Mouse (Mus musculus): Measurements from ENCODE around the gene Ppara.

Gene Ppara

DNA sequence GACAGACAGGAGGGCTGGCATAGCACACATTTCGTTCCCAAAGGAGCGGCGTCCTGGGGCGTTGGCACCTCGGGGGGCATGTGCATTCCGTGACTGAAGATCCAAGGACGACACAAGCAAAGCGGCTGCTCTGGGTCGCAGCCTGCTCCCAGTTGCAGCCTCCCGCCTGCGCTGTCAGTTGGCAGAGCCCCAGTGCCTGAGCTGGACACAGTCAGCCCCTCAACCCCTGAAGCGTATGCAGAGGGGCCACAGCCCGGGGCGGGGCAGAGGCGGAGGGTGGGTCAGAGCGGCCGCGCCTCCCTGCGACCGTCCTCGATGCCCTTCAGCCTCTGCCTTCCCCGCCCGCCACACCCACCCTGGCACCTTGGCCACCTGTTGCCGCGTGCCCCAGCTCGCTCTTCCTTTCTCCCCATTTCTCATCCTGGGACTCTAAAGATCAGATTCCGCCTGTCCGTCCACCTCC lies at the start of gene Ppara:
Gene Ppara (plus strand): TSS at position 413 of the 463 bp plus-strand sequence.
- DNase-seq (ENCODE audit: low spot score), result no peak

DNA sequence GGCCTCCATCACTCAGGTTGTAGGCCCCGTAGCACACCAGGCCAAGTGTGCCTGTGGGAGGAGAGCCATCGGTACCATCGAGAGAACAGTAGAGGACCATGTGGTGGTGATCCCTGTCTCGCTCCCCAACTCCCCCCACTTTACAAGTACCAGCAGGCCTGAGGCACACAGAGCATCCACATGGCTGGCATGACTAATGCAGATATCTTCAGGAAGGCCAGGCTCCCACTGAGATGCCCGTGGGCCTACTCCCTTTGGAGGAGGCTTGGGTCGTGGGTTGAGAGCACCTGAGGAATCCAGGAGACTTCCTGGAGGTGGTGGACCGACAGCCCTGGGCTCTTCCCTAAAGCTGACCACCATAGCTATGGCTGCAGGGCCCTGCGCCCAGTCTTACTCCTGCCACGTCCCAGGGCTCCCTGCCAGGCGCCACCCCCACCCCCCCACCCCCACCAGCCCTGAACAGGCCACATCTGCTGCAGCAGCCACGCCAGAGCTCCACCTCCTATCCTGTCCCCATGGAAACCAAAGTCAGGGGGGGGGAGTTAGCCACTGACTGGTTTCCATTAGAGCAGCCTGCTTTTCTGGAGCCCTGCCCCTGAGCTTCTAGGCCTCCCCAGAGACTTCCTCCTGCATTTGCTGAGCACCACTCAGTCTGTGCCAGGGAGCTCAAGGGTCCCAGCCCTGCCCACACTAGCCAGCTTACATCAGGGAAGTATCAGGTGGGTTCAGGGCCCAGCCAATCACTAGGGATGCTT lies 48.0 kb upstream of the Ppara start:
- no peak for DNase-seq (ENCODE audit: low spot score)

DNA sequence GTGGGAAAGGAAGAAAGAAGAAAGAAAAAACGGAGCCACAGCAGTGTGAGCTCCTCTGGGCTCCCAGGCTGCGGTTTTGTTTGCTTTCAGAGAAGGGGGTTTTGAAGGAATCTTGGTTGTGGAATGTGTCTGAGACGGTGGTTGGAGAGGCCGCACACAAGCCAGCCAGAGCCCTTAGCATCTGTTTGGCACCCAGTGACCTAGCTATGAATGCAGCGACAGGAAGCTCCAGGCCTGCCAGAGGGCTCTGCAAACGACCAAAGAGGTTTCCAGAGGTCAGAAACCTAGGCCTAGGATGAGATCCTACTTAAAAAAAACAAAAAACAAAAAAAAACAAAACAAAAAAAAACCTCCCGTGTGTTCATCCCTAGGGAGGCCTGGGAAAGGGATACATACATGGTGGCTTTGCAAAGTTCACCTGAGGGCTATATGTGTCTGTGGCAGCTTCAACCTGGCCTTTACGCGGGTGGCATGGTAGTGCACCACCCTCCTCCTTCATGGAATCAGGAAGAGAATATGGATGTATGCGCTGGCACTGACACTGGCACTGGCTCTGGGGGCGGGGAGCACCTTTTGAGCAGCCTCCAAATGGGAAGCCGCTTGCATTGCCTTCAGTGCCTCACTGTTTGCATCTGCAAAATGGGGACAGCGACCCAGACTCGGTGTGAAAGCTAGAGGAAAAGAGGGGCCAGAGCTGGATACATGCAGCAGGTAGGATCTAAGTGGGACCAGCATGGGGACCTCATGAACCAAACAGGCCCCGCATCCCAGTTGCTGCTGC lies 47.0 kb upstream of the Ppara start:
- DNase-seq (ENCODE audit: low spot score), result no peak

DNA sequence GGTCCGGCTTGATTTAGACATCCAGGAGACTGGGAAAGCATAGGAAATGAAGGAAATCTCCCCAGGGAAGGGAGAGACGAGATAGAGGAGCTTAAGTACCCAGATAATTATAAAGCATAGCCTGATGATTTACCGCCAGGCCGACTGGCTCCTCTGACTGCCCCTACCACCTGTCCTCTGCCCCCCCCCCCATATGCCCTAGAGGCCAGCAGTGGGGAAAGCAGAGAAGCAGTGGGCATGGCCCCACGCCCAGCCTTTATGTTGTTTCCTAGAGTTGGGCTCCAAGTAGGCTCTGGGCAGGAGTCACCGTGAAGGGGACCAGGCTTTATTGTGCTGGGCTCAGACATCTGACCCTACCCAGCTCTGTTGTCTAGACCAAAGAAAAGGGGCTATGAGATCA lies 46.0 kb upstream of the Ppara start:
- DNase-seq (ENCODE audit: low spot score), result no peak

DNA sequence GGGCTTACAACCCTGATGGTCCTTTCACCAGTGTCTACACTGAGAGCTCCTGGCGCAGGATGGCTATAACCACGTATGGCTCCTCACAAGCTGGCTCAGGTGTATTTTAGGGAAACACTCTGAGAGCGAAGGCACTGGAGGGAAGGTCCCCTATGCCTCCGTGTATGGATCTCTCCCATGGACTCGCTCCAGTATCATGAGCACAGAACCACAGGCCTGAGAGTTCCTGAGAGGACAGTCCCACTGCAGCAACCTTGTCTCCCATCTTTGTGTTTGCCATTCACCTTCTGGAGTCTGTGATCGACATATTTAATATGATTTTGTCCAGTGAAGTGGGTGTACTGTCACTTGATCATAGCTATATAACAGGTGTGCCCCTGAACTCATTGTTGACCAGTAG lies 45.3 kb upstream of the Ppara start:
- no peak for DNase-seq (ENCODE audit: low spot score)

DNA sequence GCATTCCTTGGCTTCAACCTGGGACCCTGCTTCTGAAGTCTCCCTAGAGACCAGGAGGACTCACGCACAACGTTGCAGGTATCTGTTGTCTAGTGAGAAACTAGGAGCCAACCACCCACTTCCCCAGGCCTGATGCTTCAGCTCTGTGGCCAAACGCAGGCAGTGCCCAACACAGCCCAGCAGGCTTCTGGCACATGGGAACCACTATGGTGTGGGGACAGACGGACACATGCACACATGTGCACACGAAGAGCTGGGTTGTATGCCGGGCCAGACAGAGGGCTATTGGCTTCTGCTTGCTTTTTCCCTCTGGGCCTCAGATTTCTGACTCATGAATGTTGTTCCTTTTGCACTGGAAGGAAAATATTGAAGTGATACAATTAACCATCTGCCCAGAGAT lies 44.7 kb upstream of the Ppara start:
- no peak for DNase-seq (ENCODE audit: low spot score)

DNA sequence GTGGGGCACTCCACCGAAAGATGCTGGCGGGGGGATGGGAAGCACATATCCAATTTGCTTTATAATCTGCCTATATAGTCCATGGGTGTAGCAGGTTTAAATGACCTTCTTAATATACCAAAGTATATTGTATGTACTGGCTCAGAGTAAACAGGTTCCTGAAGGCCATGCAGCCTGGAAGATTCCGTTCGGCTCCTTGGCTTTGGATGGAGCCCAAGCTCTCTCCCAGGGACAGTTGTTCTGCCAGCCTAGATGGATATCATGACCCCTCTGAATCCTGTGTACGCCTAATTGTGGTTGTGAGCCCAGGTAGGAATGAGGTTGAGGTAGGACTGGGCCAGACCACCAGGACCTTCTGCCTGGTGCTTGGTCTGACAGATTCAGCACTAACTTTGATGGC lies 43.9 kb upstream of the Ppara start:
- no peak for DNase-seq (ENCODE audit: low spot score)

DNA sequence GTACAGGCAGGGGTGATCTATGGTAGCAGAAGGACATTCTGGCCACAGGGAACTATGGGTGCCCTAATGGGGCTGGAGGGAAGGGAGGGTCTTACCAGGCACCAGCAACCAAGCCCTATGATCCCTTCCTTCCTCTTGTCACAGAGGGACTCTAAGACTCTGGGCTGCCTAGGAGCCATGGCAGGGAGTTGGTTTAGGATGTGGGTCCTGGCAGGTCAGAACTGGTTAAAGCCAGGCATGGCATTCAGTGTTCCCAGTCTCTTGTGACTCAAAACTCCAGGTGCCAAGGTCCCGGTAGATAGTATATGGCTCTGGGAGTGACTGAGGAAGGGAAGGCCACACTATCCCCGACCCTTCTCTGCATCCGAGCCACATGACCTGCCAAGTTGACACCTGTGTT lies 41.7 kb upstream of the Ppara start:
- DNase-seq (ENCODE audit: low spot score), result no peak

DNA sequence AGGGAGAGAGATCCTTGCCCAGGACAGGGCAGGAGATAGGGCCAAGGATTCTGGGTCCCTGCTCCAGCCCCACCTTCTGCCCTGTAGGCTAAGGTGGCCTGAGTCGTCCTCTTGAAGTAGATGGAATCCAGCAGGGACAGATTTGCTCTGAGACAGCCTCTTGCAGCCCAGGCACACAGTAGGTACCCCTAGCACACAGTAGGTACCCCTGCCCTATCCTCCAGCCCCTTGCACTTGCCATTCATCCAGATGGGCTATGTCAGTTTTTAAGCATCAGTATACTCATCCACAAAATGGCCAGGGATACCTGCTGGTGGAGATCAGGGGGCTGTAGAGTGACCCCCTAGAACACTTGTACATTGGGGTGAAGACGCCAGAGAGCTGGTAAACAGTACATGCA lies 41.0 kb upstream of the Ppara start:
- no peak for DNase-seq (ENCODE audit: low spot score)

DNA sequence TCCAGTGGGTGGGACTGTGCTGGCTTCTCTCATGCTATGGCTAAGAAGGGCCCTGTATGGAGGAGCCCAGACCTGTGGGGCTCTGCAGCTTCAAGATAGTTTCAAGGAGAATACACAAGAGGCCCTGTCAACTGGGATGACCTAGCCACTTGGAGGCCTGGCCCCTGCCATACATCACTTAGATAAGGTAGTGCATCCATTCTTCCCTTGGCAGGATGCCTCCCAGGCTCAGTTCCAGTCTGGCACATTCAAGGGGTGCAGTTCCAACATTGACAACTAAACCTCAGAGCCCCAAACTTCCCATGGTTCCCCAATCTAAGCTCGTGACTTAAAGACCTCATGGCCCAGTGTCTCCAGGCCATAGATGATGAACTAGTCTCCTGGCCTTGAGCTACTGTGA lies 40.4 kb upstream of the Ppara start:
- DNase-seq (ENCODE audit: low spot score), result no peak

DNA sequence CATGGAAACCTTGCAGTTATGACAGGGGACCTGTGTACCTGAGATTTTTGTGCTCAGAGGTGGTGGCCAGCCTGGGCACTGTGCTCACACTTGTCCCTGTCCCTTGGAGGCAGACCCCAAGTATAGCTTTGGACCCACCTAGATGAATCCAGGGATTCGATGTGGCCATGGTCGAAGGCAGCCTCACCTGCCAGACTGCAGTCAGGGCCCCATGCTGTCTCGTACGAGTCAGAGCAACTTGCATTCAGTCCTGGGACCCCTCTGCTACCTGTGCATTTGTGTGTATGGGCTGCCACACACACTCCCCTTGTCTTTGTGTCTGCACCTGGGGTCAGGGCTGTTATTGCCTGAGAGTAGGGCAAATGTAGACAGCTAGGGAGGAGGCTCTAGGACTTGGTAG lies 39.5 kb upstream of the Ppara start:
- DNase-seq (ENCODE audit: low spot score), result no peak

DNA sequence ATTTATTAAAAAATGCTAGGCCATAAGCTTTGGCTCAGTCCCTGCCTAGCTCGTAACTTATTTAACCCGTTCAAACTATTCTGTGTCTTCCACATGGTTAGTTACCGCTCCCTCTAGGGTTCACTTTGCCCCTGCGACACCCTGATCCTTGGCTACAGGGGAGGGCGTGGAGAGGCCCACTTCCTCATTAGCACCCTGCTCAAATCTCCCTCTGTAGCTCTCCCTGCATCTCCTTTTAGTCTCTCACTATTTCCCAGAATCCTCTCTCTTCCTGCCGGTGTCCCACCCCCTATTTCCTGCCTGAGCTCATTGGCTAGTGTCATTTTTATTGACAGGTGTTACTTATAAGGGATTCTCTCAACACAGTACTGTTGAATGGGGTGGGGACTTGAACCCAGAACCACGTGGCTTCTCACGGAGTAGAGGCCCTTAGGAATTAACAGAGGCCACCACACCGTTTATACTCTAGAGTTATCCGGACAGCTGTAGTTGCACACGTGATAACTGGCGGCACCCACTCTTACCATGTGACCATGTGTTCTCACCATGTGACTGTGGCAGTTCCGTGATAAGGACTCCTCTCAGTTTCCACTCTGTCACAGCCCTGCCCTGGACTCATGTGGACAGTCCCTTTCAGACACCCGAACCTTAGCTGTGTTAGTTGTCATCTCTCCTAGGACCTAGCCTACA lies 36.3 kb upstream of the Ppara start:
- no peak for DNase-seq (ENCODE audit: low spot score)

DNA sequence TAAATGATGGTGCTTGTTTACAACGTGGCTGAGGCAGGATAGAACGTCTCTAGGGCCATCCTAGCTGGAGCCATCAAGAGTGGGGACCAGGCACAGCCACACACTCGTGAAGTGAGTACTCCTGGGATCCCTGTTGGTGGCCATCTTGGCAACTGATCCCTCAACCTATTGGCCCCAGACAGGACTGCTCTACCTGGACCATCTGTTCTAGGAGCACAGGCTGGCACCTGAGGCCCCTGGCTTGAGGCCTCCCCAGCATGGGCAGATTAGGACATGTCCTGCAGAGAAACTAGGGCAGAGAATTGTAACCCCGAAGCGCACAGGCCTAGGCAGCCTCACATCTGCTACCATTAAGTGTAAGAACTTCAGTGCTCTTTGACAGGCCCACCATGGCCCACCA lies 35.3 kb upstream of the Ppara start:
- DNase-seq (ENCODE audit: low spot score), result no peak

DNA sequence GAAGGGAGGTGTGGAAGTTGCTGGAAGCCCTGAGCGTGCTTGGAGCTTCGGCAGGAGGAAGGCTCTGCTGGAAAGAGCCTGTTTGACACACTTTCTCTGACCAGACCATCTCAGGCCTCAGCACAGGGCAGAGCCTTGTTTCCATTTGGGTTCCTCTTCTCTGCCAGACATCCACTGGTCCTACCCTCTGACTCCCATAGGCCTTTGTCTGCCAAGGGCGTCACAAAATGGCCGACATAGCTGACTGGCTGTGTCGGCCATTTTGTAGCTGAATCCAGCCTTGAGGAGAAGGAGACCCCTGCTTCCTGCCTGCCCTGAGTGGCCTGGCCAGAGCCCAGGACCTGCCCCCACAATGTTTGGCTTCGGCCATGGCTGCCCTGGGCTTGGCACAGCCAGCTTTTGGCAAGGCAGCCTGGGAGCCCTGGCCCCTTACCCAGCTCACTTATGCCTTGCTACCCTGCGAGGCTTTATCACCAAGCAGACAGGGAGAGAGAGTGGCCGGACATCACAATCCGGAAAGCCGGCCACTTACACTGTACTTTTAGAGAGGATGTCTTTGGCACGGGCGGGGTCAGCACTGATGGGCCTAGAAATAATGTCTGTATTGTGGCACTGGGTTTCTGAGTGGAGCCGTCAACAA lies 34.8 kb upstream of the Ppara start:
- DNase-seq (ENCODE audit: low spot score), result no peak

DNA sequence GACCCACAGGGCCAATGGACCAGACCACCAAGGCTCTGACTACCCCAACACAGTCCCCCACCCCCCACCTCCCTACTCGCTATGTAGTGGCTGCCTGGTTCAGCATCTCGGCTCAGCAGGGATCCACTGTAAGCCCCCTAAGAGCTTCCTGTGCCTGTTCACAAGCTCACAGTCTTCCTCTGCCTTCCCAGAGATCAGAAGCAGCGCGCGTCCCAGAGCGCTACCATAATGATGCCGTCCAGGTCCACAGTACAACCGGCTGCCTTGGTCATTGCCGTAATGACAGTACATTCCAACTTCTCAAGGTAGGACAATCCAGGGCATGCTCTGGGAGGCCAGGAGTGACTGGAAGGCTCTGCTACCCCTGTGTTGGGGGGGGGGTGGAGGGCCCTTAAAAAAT lies 34.1 kb upstream of the Ppara start:
- DNase-seq (ENCODE audit: low spot score), result no peak

DNA sequence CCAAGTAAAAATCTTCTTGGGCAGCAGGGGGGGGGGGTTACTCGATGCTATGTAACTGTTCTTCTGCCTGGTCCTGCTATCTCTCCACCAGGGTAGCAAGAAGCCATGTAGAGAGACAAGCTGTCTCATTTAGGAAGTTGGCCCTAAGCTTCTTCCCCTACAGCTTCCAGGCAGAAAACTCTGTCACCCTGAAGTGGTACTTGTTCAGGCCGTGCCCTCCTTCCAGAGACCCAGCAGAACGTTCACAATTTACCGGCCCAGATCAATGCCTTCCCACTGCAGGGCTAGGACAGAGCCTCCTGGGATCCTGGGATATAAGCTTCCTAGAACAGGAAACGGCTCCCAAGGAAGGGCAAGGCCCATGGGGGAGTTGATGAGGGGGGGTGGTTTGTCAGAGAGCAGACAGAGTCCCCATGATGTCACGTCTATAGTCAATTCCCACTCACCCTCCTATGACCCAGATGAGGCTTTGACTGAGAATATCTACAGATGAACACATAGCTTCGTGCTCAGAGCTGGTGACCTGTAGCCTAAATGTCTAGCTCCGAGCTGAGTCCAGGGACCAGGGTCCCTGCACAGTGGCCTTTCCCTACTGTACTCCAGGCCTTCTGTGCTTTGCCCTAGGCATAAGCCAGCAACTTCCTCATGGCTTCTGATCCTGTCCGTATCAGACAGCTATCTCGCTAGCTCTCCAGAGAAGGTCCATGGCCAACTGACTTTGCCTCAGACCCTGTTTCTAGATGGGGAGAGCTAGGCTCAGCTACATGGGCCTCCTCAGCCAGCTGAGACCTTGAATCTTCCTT lies 33.5 kb upstream of the Ppara start:
- DNase-seq (ENCODE audit: low spot score), result no peak

DNA sequence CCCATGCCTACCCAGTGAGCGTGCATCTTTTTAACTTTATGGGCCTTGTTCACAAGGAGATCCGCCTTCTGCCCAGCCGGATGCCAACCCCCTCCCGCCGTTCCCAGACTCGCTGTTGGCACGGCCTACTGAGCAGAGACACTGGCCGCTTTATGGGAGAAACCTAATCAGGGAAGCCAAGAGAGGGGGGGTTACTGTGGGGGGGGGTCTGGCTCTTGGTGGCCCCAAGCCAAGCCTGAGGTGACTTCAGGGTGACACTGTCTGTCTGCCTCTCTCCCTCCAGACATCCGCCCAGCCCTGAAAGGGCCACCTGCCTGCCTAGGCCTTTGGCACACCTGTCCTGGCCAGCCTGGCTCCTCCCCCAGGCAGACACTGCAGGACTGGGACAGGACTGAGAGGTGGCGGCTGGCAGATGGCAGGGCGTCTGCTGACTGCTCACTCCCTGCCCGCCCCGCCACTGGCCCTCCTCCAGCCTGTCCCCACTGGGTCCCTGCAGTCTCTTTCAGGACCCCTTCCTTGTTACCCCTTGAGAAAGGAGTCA lies 32.3 kb upstream of the Ppara start:
- no peak for DNase-seq (ENCODE audit: low spot score)

DNA sequence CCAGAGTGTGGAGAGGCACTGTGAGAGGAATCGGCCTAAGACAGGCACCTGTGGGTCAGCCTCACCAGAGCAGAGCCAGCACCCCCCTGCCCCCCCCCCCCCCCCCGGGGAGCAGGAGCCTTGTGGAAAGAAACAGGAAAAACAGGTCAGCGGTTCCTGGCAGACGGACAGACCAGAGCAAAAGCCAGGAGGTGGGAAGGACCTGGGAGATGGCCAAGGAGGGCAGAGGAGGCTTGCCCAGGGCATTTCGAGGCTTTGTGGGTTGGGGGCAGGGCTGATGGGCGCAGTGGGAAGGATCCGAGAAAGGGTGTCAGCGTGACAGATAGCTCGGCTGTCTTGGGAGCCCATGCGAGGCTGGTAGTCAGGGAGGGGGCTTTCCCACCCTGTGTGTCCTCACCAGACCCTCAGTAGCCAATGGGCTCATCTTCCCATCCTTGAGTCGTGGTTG lies 31.6 kb upstream of the Ppara start:
- DNase-seq (ENCODE audit: low spot score), result no peak

DNA sequence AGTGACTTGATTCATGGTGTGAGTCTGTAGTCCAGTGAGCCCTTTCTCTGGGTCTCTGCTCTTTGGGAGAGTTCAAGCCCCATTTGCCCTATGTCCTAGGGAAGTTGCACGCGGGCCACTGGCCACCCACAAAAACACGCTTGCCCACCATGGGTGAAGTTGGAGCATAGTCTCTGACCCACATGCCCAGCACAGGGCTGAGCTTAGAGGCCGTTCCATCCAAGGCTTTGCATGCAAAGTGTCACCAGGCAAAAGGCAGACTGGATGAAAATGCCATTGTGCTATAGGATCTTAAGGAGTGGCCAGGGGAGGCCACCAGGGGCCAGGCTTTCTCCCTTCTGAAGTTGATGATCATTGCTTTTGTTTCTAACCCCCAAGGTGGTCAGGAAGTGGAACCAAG lies 30.9 kb upstream of the Ppara start:
- DNase-seq (ENCODE audit: low spot score), result no peak

DNA sequence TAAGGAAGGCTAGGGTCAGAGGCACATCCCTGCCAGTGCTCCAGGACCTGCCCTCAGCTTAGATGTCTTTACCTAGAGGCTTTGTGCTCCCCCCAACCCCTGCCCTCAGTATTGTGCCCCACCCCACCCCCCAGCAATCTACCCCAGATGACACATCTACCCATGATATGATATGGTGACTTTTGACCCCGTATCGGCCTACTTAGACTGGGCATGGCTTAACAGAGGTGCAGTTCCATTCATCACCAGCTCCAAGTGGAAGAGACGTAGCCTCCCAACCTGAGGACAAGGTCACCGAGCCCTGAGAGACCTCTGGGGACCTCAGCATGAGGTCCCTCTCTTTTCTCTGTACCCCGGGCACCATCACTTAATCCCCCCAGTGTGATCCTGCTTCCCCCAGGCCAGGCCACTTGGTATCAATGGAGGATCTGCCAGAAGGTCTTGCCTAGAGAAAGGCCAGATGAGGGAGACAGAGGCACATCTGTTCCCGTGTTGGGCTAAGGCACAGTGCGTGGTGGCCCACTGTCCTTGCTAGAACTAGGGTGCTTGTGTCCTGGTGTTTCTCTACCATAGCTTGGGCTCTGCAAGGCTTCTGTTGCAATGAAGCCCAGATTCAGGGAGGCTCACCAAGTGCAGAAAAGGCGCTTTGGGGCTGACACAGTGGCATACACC lies 30.3 kb upstream of the Ppara start:
- DNase-seq (ENCODE audit: low spot score), result no peak
